Mouse (Mus musculus): ENCODE measurements around the gene Syde2.
"Not testable (repeated sequence)": the region's sequence is repeated elsewhere in the genome, so short reads cannot be mapped to it uniquely, and the experiment has no call there.

The Syde2 gene

GRCm38 (mm10) chr3:145966806-145967205 lies 20.9 kb upstream of the Syde2 start:
- DNase-seq (ENCODE audit: low spot score) = no peak

DNA sequence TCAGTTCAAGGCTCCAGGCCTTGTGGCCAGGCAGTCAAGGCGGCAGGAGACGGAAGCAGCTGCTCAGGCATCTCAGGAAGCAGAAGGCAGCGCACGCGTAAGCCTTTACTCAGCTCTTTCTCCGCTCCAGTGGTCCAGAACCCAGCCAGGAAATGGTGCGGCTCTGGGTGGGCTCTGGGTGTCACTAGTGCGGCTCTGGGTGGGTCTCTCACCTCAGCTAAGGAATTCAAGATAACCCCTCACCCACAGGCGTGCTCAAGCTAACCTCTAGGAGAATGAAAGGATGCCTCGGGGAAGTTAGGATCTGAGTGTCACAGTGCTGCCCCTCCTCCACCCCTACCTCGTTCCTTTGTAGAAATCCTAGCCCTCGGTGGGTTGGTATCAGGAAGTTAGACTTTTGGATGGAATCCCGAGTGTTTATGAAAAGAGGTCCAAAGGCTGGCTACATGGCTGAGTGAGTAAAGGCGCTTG lies 18.6 kb upstream of the Syde2 start:
- no peak for DNase-seq (ENCODE audit: low spot score)

DNA sequence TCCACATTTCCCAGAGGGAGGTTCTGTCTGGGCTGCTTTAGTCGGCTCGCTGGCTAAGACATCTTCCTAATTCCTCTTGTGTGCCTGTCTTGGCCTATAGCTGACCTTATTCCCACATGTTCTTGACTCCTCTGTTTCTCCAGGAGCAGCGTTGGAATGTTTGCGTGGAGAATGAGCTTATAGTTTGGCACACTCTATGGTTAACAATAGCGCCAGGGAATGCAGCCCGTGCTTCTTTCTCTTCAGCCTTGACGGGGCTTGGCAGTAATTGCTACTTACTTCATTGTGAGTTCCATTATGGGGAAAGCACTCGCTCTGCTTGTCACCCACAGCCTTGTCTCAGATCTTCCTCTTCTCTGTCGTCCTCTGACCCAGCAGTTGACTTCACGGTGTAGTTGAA lies 16.2 kb upstream of the Syde2 start:
- no peak for DNase-seq (ENCODE audit: low spot score)

- no peak for DNase-seq (ENCODE audit: low spot score)
Observed at GRCm38 (mm10) chr3:145974986-145975385, 12.7 kb upstream of the Syde2 start.

GRCm38 (mm10) chr3:145985333-145985925 lies 2.2 kb upstream of the Syde2 start:
- DNase-seq (ENCODE audit: low spot score) = no peak

DNA sequence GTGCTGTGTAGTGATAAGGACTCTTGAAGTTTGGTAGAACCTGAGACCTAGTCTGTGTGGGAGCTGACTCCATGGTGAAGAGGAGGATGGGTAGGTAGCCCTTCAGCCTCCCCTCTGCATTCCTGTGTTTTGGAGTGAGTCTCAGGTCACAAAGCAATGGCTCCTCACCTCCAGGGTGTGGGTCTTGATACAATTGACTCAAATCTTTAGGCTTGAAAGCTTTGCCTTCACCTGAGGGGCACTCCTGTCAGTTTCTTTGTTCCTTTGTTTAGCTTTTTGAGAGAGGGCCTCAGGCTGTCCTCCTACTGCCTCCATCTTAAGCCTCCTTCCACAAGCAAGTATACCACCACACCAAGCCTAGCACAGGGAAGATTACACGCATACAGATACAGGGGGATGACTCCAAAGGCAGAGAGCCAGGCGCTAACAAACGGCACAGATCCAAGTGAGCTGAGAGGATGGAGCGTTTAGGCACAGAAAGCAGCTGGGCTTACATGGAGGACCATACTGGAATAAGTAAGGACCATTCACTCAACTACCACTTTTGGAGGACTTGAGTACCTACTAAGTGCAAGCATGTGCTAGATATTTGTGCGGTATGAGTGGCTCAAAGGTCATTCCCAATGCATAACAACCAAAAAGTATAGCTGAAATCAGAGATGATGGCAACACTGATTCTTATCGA lies 1.2 kb upstream of the Syde2 start:
- DNase-seq (ENCODE audit: low spot score) = no peak

DNA sequence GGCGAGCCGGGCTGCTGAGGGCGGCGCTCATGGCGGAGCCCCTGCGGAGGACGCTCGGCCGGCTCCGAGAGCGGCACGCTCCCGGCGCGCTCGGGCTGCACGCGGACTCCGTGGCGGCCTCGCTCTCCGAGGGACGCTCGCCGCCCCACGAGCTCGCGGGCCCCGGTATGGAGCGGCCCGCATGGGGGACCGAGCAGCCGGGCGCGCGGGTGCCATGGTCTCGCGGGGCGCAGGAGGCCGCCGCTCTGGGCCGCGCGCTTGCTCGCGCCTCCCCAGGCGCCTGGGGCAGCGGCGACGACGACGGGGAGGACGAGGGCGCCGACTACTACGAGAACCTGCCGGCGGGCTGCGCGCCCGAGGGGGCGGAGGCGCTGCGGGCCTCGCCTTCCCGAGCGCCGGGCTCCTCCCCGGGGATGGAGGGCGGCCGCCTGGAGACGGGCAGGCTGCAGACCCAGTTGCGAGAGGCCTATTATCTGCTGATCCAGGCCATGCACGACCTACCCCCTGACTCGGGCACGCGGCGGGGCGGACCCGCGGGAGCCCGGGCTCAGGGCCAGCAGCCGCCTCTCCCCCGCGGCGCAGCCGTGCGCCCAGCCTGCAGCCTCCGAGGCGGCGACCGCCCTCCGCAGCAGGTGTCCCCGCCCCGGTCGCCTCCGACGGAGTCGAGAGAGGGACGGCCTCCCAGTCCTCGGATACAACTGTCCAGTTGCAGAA lies 457 bp downstream of the Syde2 start:
- peak; percentile 79 for DNase-seq (ENCODE audit: low spot score)

DNA sequence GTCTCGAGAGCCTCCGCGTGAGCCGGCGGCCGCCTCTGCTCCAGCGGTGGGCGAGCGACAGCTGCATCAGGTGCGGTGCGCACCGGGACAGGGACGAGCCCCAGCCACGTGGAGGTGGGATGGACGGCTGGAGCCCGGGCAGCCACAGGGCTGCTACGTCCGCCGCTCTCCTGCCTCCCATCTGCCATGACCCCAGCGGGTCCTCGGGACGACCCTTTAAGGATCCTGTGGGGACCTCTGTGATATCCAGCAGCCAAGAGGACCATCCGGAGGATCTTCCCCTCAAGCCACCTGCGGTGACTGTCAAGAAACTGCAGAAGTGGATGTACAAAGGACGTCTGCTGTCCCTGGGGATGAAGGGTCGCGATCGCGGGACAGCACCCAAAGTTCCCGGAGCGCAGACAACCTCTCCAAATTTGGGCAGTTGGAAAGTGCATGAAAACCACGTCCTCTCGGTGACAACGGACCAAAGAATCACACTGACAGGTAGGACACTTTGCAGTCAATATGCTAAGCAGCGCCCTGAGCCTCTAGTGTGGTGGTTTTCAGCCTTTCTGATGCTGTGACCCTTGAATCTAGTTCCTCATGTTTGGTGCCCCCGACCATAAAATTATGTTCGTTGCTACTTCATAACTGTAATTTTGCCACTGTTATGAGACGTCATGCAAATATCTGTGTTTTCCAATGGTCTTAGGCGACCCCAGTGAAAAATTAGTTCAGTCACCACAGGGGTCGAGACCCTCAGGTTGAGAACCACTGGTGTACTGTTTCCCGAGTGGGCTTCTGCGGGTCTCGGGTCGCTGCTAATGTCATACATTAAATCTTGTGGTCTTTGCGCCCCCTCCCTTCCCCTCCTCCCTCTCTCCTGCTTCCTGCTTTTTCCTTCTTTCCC lies 1.3 kb downstream of the Syde2 start:
- DNase-seq (ENCODE audit: low spot score) = no peak

- no peak for DNase-seq (ENCODE audit: low spot score)
Observed at GRCm38 (mm10) chr3:145989576-145990081, 2.0 kb downstream of the Syde2 start.

- no peak for DNase-seq (ENCODE audit: low spot score)
Observed at GRCm38 (mm10) chr3:145991130-145991529, 3.5 kb downstream of the Syde2 start.

GRCm38 (mm10) chr3:145991976-145992730 lies 4.5 kb downstream of the Syde2 start:
- no peak for DNase-seq (ENCODE audit: low spot score)

DNA sequence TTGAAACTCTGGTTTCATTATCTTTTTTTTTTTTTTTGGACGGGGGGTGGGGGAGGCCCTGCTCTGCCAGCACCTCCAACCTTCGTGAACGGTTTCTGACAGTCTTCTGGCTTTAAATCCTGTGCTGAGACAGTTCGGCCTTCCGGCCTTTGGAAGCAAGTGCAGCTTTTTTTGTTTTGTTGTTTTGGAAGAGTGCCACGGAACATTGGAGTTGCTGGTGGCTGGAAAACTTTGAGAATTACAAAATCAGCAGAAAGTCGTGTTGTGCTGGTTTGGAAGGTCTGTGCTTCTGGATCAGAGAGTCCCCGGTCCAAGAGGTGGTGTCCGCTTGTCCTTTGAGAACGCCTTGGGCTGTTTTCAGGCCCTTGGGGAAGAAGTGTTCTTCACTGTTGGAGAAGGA lies 5.1 kb downstream of the Syde2 start:
- DNase-seq (ENCODE audit: low spot score) = peak; percentile 29

DNA sequence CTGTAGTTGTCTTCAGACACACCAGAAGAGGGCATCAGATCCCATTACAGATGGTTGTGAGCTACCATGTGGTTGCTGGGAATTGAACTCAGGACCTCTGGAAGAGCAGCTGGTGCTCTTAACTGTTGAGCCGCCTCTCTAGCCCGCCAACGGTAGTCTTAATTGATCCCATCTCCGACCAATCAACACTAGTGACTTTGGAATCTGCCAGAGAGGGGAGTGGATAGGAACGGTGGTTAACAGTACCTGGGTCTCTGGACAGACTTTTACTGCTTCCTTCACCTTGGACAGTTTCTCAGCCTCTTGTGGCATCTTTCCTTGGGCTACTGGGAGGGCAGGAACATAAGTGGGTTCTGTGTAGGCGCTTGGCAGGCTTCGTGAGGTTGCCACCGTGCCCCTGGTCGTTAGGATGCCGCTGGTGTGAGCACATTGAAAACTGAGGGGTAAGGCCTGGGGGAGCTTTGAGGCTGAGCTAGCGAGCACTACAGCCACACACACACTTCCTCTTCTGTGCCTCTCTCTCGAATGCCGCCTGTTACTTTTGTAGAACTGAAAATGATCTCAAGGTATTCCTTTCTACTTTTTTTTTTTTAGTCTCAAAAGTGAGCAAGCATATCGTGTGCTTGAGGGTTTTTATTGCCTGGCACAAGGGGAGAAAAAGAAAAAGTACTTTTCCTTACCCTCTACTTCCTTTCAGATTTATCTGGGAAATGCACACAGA lies 6.0 kb downstream of the Syde2 start:
- no peak for DNase-seq (ENCODE audit: low spot score)

DNA sequence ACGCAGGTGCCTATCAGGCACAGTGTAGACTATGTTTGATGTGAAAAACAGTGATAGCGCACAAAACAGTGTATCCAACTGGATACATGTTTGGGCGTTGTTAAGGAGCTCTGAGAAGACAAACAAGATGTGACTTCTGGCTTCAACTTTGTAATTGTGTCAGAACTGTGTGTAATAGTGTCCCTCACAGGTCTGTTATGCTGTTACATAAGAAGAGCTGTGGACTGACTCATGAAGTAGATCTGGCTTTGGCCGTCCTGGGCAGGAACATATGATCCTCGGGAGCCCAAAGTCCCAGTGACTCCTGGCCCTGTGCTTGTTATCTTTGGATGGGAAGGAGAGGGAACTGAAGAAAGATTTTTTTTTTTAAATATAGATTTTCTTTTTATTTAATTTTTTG lies 7.8 kb downstream of the Syde2 start:
- no peak for DNase-seq (ENCODE audit: low spot score)

- DNase-seq (ENCODE audit: low spot score) = not testable (repeated sequence)
Observed at GRCm38 (mm10) chr3:145996539-145996938, 8.9 kb downstream of the Syde2 start.

- no peak for DNase-seq (ENCODE audit: low spot score)
Observed at GRCm38 (mm10) chr3:146004347-146005051, 16.8 kb downstream of the Syde2 start.

GRCm38 (mm10) chr3:146007872-146008271 lies 20.2 kb downstream of the Syde2 start:
- DNase-seq (ENCODE audit: low spot score) = no peak

DNA sequence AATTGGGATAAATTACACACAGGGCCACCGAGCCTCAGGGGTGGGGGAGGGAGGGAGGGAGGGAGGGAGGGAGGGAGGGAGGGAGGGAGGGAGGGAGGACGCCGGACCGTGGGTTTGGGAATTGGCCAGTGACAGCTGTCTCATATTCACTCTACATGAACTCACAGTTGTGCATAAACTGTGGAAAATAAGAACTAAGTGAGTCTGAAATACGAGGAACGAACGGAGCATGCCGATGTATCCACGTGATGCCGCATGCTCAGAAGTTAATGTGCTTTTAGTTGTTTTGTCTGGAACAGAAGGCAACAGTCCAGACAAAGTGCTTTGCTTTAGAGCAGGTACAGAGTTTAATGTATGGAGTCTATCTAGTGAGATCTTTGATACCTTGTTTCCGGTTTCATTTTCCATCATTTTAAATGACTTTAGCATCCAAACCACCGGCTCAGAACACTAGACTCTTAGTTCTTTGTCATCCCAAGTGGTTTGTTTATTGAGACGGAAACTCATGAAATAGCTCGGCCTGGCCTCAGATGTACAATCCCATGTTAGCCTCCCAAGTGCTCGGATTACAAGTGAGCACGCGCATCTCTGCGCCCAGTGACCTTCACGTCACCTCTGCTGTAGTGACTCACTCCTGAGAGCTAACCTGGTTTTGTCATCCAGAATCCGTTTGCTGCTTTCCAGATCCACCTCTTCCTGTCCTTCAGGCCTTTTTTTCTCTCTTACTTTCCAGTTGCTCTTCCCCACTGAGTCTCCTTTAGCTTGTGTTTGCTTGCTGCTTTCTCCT lies 22.4 kb downstream of the Syde2 start:
- no peak for DNase-seq (ENCODE audit: low spot score)

DNA sequence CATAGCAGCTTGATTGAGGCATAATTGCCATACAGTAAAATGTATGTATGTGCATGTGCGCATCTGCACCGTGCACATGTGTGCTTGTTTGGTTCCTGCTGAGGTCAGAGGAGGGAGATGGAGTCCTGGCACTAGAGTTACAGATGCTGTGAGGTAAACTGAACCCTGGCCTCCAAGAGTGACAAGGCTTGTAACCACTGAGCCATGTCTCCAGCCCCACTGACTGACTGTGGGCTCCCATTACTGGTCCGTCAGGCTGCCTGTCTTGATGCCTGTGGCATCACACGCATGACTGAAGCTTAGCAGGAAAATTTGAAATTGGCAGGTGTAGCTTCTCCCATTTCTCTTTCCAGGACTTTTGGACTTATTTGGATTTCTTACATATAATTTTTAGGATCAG lies 23.1 kb downstream of the Syde2 start:
- DNase-seq (ENCODE audit: low spot score) = no peak

Measured in ovary, postnatal 14 days (tissue).